Mouse (Mus musculus): ENCODE data around the gene Dvl2.
"Not testable (repeated sequence)": the region's sequence is repeated elsewhere in the genome, so short reads cannot be mapped to it uniquely, and the experiment has no call there.

The Dvl2 gene

GRCm38 (mm10) chr11:70010961-70011360 lies 10.6 kb downstream of the Dvl2 start:
- no peak for DNase-seq (ENCODE audit: low spot score)

- DNase-seq (ENCODE audit: low spot score): no peak
Measured at GRCm38 (mm10) chr11:70012931-70013330, 12.5 kb downstream of the Dvl2 start.

- DNase-seq (ENCODE audit: low spot score): no peak
Measured at GRCm38 (mm10) chr11:70013408-70013807, 13.0 kb downstream of the Dvl2 start.

- no peak for DNase-seq (ENCODE audit: low spot score)
Measured at GRCm38 (mm10) chr11:70014051-70014450, 13.7 kb downstream of the Dvl2 start.

- DNase-seq (ENCODE audit: low spot score): peak; percentile 85
Measured at GRCm38 (mm10) chr11:70014880-70015558, 14.6 kb downstream of the Dvl2 start, which contains the start of gene Acadvl. TSS of gene Acadvl (minus strand) at chr11:70015411.

GRCm38 (mm10) chr11:70015677-70016076 lies 15.3 kb downstream of the Dvl2 start:
- DNase-seq (ENCODE audit: low spot score): no peak

- DNase-seq (ENCODE audit: low spot score): not testable (repeated sequence)
Measured at GRCm38 (mm10) chr11:70016177-70016576, 15.8 kb downstream of the Dvl2 start.

GRCm38 (mm10) chr11:70016669-70017068 lies 16.3 kb downstream of the Dvl2 start, which contains the start of gene Dlg4:
TSS of gene Dlg4 (plus strand) at chr11:70016942.
- DNase-seq (ENCODE audit: low spot score): no peak

- no peak for DNase-seq (ENCODE audit: low spot score)
Measured at GRCm38 (mm10) chr11:70017199-70017767, 16.9 kb downstream of the Dvl2 start.

GRCm38 (mm10) chr11:70018131-70018990 lies 18.0 kb downstream of the Dvl2 start:
- peak; percentile 70 for DNase-seq (ENCODE audit: low spot score)

GRCm38 (mm10) chr11:70019495-70020021 lies 19.2 kb downstream of the Dvl2 start:
- DNase-seq (ENCODE audit: low spot score): no peak

- peak; percentile 53 for DNase-seq (ENCODE audit: low spot score)
Measured at GRCm38 (mm10) chr11:70020022-70020631, 19.7 kb downstream of the Dvl2 start.

GRCm38 (mm10) chr11:70020731-70021263 lies 20.4 kb downstream of the Dvl2 start:
- peak; percentile 92 for DNase-seq (ENCODE audit: low spot score)

- peak; percentile 97 for DNase-seq (ENCODE audit: low spot score)
Measured at GRCm38 (mm10) chr11:70021264-70022132, 21.1 kb downstream of the Dvl2 start.

- DNase-seq (ENCODE audit: low spot score): no peak
Measured at GRCm38 (mm10) chr11:70023481-70024150, 23.2 kb downstream of the Dvl2 start.

- DNase-seq (ENCODE audit: low spot score): no peak
Measured at GRCm38 (mm10) chr11:70024151-70024514, 23.7 kb downstream of the Dvl2 start.

- peak; percentile 87 for DNase-seq (ENCODE audit: low spot score)
Measured at GRCm38 (mm10) chr11:70026689-70027088, 26.3 kb downstream of the Dvl2 start.

GRCm38 (mm10) chr11:70027397-70027796 lies 27.0 kb downstream of the Dvl2 start:
- peak; percentile 46 for DNase-seq (ENCODE audit: low spot score)

- no peak for DNase-seq (ENCODE audit: low spot score)
Measured at GRCm38 (mm10) chr11:70028401-70029129, 28.2 kb downstream of the Dvl2 start.
